Mouse (Mus musculus) megakaryocyte, embryonic 14.5 days (primary cell): ENCODE data around the gene Slc38a6. TPM values are rescaled to one million over a fixed set of nuclear protein-coding genes. Genes with fewer than 3 reads are reported as not detected.

ENCODE experiments used
- H3K27me3 ChIP-seq: replicated peaks from 2 replicates; pipeline ENCODE3; 2012; ENCODE audit warnings: inconsistent platforms
- H3K36me3 ChIP-seq: replicated peaks from 2 replicates; pipeline ENCODE3; 2012; ENCODE audit warnings: low read length, inconsistent platforms, mixed read lengths
- H3K4me1 ChIP-seq: 2 replicates; pipeline ENCODE4 v1.6.1; 2012; ENCODE audit warnings: inconsistent platforms
- H3K4me3 ChIP-seq: replicated peaks from 2 replicates; pipeline ENCODE3; 2012; ENCODE audit warnings: moderate library complexity, mild to moderate bottlenecking, inconsistent platforms
- H3K9me3 ChIP-seq: 2 replicates; pipeline ENCODE4 v1.6.1; 2012; ENCODE audit warnings: inconsistent platforms
- FLI1 ChIP-seq: IDR thresholded peaks from 2 replicates; pipeline ENCODE4 v1.6.1; 2012; ENCODE audit warnings: low read length, inconsistent platforms, mixed read lengths
- GATA1 ChIP-seq: IDR thresholded peaks from 3 replicates; pipeline ENCODE4 v1.6.1; 2012; ENCODE audit warnings: mixed read lengths, low read length, inconsistent platforms, borderline replicate concordance
- polyA plus RNA-seq: library from polyadenylated mRNA; stranded (reverse); fragments of >175 nt; gene quantifications from 2 replicates; pipeline ENCODE4 v1.2.3, GENCODE M21; 2012; ENCODE audit warnings: low replicate concordance; ENCODE audit not compliant: insufficient read depth

Gene Slc38a6
- polyA plus RNA-seq, 1 experiment, result 2.8 TPM

GRCm38 (mm10) chr12:73401520-73402130 is 115.0 kb downstream of the Slc38a6 start:
- no peak for TF ChIP-seq FLI1
- TF ChIP-seq GATA1, result no peak
- no peaks in the 10 kb centered on the region for H3K9me3 ChIP-seq
- H3K27me3 ChIP-seq, result peaks cover 32% of the 10 kb centered on the region
- no peaks in the 10 kb centered on the region for H3K4me1 ChIP-seq
- no peaks in the 10 kb centered on the region for H3K36me3 ChIP-seq
- H3K4me3 ChIP-seq, result no peak overlapping the region

DNA sequence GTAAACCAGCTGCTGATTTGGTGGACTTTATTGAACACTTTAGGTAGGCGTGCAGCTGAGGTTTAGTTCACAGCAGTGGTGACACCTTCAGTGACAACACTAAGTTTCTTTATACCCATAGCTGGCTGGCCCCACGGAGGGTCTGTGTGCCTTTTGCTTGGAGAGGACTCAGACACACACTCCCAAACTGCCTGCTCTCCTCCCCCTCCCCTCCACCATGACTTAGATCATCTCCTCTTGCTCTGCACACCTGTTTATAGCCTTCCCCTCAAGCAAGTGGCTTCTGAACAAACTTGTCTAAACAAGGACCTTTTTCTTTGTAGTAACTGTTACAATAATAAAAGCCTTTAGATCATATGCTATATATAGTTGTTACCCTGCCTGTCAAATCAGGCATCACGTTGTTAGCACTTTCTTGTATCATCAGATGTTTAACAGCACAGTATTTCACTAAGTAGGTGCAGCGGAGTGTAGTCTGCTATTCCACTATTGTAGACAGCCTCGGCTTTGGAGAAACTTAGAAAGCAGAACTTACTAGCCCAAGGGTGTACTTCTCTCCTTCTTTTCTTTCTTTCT is 115.6 kb downstream of the Slc38a6 start:
- TF ChIP-seq FLI1, result no peak
- TF ChIP-seq GATA1, result no peak
- Histone ChIP-seq H3K4me3 (no peak overlapping the region), H3K27me3 (peaks cover 35% of the 10 kb centered on the region), H3K9me3 (no peaks in the 10 kb centered on the region), H3K4me1 (no peaks in the 10 kb centered on the region), H3K36me3 (no peaks in the 10 kb centered on the region)

- TF ChIP-seq FLI1 (no peak), GATA1 (no peak)
- Histone ChIP-seq H3K36me3 (no peaks in the 10 kb centered on the region), H3K27me3 (peaks cover 42% of the 10 kb centered on the region), H3K4me3 (no peak overlapping the region), H3K4me1 (no peaks in the 10 kb centered on the region), H3K9me3 (no peaks in the 10 kb centered on the region)
These were observed 116.5 kb downstream of the Slc38a6 start for GRCm38 (mm10) chr12:73402851-73403665.

Other genes starting within 250 kb of the Slc38a6 start
- 2.6 and 8.1 TPM in 2 replicates for gene Six1, start 232.9 kb upstream of the Slc38a6 start, polyA plus RNA-seq
- gene Six4, start 173.3 kb upstream of the Slc38a6 start, polyA plus RNA-seq, result 0.30 TPM in 1 of 2 replicates, not detected in the other
- gene Mnat1, start 163.1 kb upstream of the Slc38a6 start, polyA plus RNA-seq, result 3.6 TPM in 1 of 2 replicates, not detected in the other
- gene Trmt5, start 69 bp upstream of the Slc38a6 start, polyA plus RNA-seq, result 0.54 TPM in 1 of 2 replicates, not detected in the other